Mouse (Mus musculus): ENCODE measurements around the gene Vopp1. TPM values are rescaled to one million over a fixed set of nuclear protein-coding genes. Genes with fewer than 3 reads are reported as not detected.

The Vopp1 gene
- polyA plus RNA-seq, 1 experiment from 2014 or later, result 77.2 TPM

GRCm38 (mm10) chr6:57767112-57767868, 57.7 kb downstream of the Vopp1 start:
- H3K9me3 ChIP-seq (ENCODE audit: control insufficient read depth, low read length), result no peaks in the 10 kb centered on the region
- H3K27ac ChIP-seq (ENCODE audit: low read depth, low read length), result no peak overlapping the region
- no peak overlapping the region for H3K4me2 ChIP-seq (ENCODE audit: low read depth)
- H3K27me3 ChIP-seq (ENCODE audit: control insufficient read depth, insufficient read depth, low read length), result no peaks in the 10 kb centered on the region
- H3K9ac ChIP-seq (ENCODE audit: low read length), result no peak overlapping the region
- ATAC-seq (ENCODE audit: insufficient read depth, low FRiP score, low TSS enrichment) (no peak), DNase-seq (ENCODE audit: low spot score) (no peak)
- 90% methylated on average over 8 of the region's 8 CpGs for WGBS
- no peaks in the 10 kb centered on the region for H3K36me3 ChIP-seq (ENCODE audit: control insufficient read depth, insufficient read depth, low read length)
- no peaks in the 10 kb centered on the region for H3K4me1 ChIP-seq (ENCODE audit: control insufficient read depth, insufficient read depth, low read length)
- no peak overlapping the region for H3K4me3 ChIP-seq (ENCODE audit: low read depth, low read length)

- no peaks in the 10 kb centered on the region for H3K36me3 ChIP-seq (ENCODE audit: control insufficient read depth, insufficient read depth, low read length)
- H3K4me1 ChIP-seq (ENCODE audit: control insufficient read depth, insufficient read depth, low read length), result no peaks in the 10 kb centered on the region
- DNase-seq (ENCODE audit: low spot score), result no peak
- H3K9me3 ChIP-seq (ENCODE audit: control insufficient read depth, low read length), result no peaks in the 10 kb centered on the region
- 94% methylated on average over 1 of the region's 1 CpGs for WGBS
- no peaks in the 10 kb centered on the region for H3K27me3 ChIP-seq (ENCODE audit: control insufficient read depth, insufficient read depth, low read length)
- H3K9ac ChIP-seq (ENCODE audit: low read length), result no peak overlapping the region
- H3K4me2 ChIP-seq (ENCODE audit: low read depth), result no peak overlapping the region
- no peak for ATAC-seq (ENCODE audit: insufficient read depth, low FRiP score, low TSS enrichment)
- H3K27ac ChIP-seq (ENCODE audit: low read depth, low read length), result no peak overlapping the region
- H3K4me3 ChIP-seq (ENCODE audit: low read depth, low read length), result no peak overlapping the region
Observed at GRCm38 (mm10) chr6:57766287-57766686, 58.7 kb downstream of the Vopp1 start.

GRCm38 (mm10) chr6:57765095-57765878, 59.7 kb downstream of the Vopp1 start:
- Histone ChIP-seq H3K27ac (ENCODE audit: low read depth, low read length) (no peak overlapping the region), H3K9ac (ENCODE audit: low read length) (no peak overlapping the region), H3K4me2 (ENCODE audit: low read depth) (no peak overlapping the region), H3K27me3 (ENCODE audit: control insufficient read depth, insufficient read depth, low read length) (no peaks in the 10 kb centered on the region), H3K4me3 (ENCODE audit: low read depth, low read length) (no peak overlapping the region), H3K9me3 (ENCODE audit: control insufficient read depth, low read length) (no peaks in the 10 kb centered on the region), H3K36me3 (ENCODE audit: control insufficient read depth, insufficient read depth, low read length) (no peaks in the 10 kb centered on the region; the same call in 1 of the 2 replicates), H3K4me1 (ENCODE audit: control insufficient read depth, insufficient read depth, low read length) (no peaks in the 10 kb centered on the region)
- 80% methylated on average over 3 of the region's 3 CpGs for WGBS
- ATAC-seq (ENCODE audit: insufficient read depth, low FRiP score, low TSS enrichment), result no peak
- no peak for DNase-seq (ENCODE audit: low spot score)

GRCm38 (mm10) chr6:57763054-57763453, 61.9 kb downstream of the Vopp1 start:
- ATAC-seq (ENCODE audit: insufficient read depth, low FRiP score, low TSS enrichment) (no peak), DNase-seq (ENCODE audit: low spot score) (no peak)
- Histone ChIP-seq H3K4me3 (ENCODE audit: low read depth, low read length) (no peak overlapping the region), H3K36me3 (ENCODE audit: control insufficient read depth, insufficient read depth, low read length) (no peaks in the 10 kb centered on the region; the same call in 1 of the 2 replicates), H3K9ac (ENCODE audit: low read length) (no peak overlapping the region), H3K4me1 (ENCODE audit: control insufficient read depth, insufficient read depth, low read length) (no peaks in the 10 kb centered on the region), H3K27me3 (ENCODE audit: control insufficient read depth, insufficient read depth, low read length) (no peaks in the 10 kb centered on the region), H3K4me2 (ENCODE audit: low read depth) (no peak overlapping the region), H3K9me3 (ENCODE audit: control insufficient read depth, low read length) (no peaks in the 10 kb centered on the region), H3K27ac (ENCODE audit: low read depth, low read length) (no peak overlapping the region)

GRCm38 (mm10) chr6:57753962-57754759, 70.8 kb downstream of the Vopp1 start:
- Histone ChIP-seq H3K27ac (ENCODE audit: low read depth, low read length) (no peak overlapping the region), H3K36me3 (ENCODE audit: control insufficient read depth, insufficient read depth, low read length) (no peaks in the 10 kb centered on the region), H3K9me3 (ENCODE audit: control insufficient read depth, low read length) (no peaks in the 10 kb centered on the region), H3K4me3 (ENCODE audit: low read depth, low read length) (no peak overlapping the region), H3K4me1 (ENCODE audit: control insufficient read depth, insufficient read depth, low read length) (no peaks in the 10 kb centered on the region), H3K27me3 (ENCODE audit: control insufficient read depth, insufficient read depth, low read length) (no peaks in the 10 kb centered on the region), H3K4me2 (ENCODE audit: low read depth) (no peak overlapping the region), H3K9ac (ENCODE audit: low read length) (no peak overlapping the region)
- DNase-seq (ENCODE audit: low spot score), result no peak
- no peak for ATAC-seq (ENCODE audit: insufficient read depth, low FRiP score, low TSS enrichment)
- WGBS, result 97% methylated on average over 9 of the region's 9 CpGs

- Histone ChIP-seq H3K27me3 (ENCODE audit: control insufficient read depth, insufficient read depth, low read length) (no peaks in the 10 kb centered on the region), H3K4me3 (ENCODE audit: low read depth, low read length) (no peak overlapping the region), H3K9ac (ENCODE audit: low read length) (no peak overlapping the region), H3K4me1 (ENCODE audit: control insufficient read depth, insufficient read depth, low read length) (no peaks in the 10 kb centered on the region), H3K36me3 (ENCODE audit: control insufficient read depth, insufficient read depth, low read length) (no peaks in the 10 kb centered on the region), H3K9me3 (ENCODE audit: control insufficient read depth, low read length) (no peaks in the 10 kb centered on the region), H3K4me2 (ENCODE audit: low read depth) (no peak overlapping the region), H3K27ac (ENCODE audit: low read depth, low read length) (no peak overlapping the region)
- DNase-seq (ENCODE audit: low spot score) (no peak), ATAC-seq (ENCODE audit: insufficient read depth, low FRiP score, low TSS enrichment) (no peak)
- WGBS, result 92% methylated on average over 2 of the region's 2 CpGs
Observed at GRCm38 (mm10) chr6:57745748-57746129, 79.2 kb downstream of the Vopp1 start.

GRCm38 (mm10) chr6:57744974-57745747, 79.8 kb downstream of the Vopp1 start:
- ATAC-seq (ENCODE audit: insufficient read depth, low FRiP score, low TSS enrichment) (no peak), DNase-seq (ENCODE audit: low spot score) (no peak)
- H3K4me3 ChIP-seq (ENCODE audit: low read depth, low read length), result no peak overlapping the region
- H3K9ac ChIP-seq (ENCODE audit: low read length), result no peak overlapping the region
- 95% methylated on average over 4 of the region's 4 CpGs for WGBS
- no peaks in the 10 kb centered on the region for H3K27me3 ChIP-seq (ENCODE audit: control insufficient read depth, insufficient read depth, low read length)
- H3K9me3 ChIP-seq (ENCODE audit: control insufficient read depth, low read length), result no peaks in the 10 kb centered on the region
- no peak overlapping the region for H3K27ac ChIP-seq (ENCODE audit: low read depth, low read length)
- no peaks in the 10 kb centered on the region for H3K4me1 ChIP-seq (ENCODE audit: control insufficient read depth, insufficient read depth, low read length)
- H3K4me2 ChIP-seq (ENCODE audit: low read depth), result no peak overlapping the region
- no peaks in the 10 kb centered on the region for H3K36me3 ChIP-seq (ENCODE audit: control insufficient read depth, insufficient read depth, low read length)

- Histone ChIP-seq H3K4me1 (ENCODE audit: control insufficient read depth, insufficient read depth, low read length) (no peaks in the 10 kb centered on the region), H3K27me3 (ENCODE audit: control insufficient read depth, insufficient read depth, low read length) (no peaks in the 10 kb centered on the region), H3K9me3 (ENCODE audit: control insufficient read depth, low read length) (no peaks in the 10 kb centered on the region), H3K4me2 (ENCODE audit: low read depth) (no peak overlapping the region), H3K36me3 (ENCODE audit: control insufficient read depth, insufficient read depth, low read length) (no peaks in the 10 kb centered on the region), H3K4me3 (ENCODE audit: low read depth, low read length) (no peak overlapping the region), H3K9ac (ENCODE audit: low read length) (no peak overlapping the region), H3K27ac (ENCODE audit: low read depth, low read length) (no peak overlapping the region)
- WGBS, result 93% methylated on average over 2 of the region's 2 CpGs
- DNase-seq (ENCODE audit: low spot score) (no peak), ATAC-seq (ENCODE audit: insufficient read depth, low FRiP score, low TSS enrichment) (no peak)
Observed at GRCm38 (mm10) chr6:57744123-57744522, 80.8 kb downstream of the Vopp1 start.

All from neural tube, embryonic 11.5 days (tissue).